Mouse (Mus musculus): ENCODE measurements around the gene Trmt44. TPM values are rescaled to one million over a fixed set of nuclear protein-coding genes. Genes with fewer than 3 reads are reported as not detected.

Gene Trmt44
- polyA plus RNA-seq, 1 experiment from 2014 or later, result 8.2 TPM

GRCm38 (mm10) chr5:35582445-35583220 is 7.8 kb upstream of the Trmt44 start, which contains the start of gene Acox3:
Gene Acox3, plus strand, starts transcription at chr5:35583040.
- DNase-seq (ENCODE audit: low spot score), result peak; percentile 94
- Histone ChIP-seq H3K27ac (peak within 1 kb of the TSS; percentile 85), H3K36me3 (0 out of 2 replicates have a peak, but pooled peaks cover under 1% of the 10 kb centered on the region), H3K4me3 (peak within 1 kb of the TSS; percentile 71), H3K27me3 (ENCODE audit: insufficient read depth, poor library complexity, severe bottlenecking) (no peaks in the 10 kb centered on the region), H3K4me1 (replicated peaks) (peaks cover 15% of the 10 kb centered on the region), H3K9me3 (no peaks in the 10 kb centered on the region)
- WGBS, result under 1% methylated on average over 35 of the region's 35 CpGs

DNA sequence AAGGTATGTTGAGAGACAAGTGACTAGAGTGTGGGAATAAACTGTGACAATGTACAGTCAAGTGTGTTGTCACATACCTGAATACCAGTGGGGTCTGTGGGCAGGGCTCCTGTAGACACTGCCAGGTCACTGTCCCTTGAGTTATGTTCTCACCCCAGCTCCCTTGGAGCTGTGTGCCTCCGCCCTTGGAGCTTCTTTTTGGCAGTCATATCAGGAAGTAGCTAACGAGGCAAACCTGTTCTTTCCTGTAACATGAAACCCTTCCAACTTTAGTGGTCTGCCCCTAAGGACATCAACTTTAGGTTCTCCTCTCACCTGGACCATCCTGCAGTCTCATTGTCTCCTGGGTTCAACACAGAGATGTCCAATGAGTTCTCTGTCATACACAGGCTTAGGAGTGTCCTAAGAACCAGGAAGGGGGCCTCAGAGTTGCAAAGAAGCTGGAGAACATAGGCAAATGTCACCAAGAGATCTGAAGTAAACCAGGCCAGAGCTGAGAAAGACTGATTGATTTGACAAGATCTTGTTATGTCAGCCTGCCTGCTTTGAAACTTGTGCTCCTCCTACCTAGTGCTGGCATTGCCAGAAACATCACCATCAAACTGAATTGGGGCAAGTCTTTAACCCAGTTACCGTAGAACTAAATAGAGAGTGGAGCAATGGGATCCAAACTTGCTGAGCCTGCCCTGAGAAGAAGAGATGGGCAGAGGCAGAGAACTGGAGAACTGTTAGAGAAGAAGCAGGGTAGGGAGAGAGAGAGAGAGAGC is 5.5 kb upstream of the Trmt44 start:
- 55% methylated on average over 3 of the region's 3 CpGs for WGBS
- H3K4me1 ChIP-seq (replicated peaks), result peaks cover 15% of the 10 kb centered on the region
- no peak for DNase-seq (ENCODE audit: low spot score)

DNA sequence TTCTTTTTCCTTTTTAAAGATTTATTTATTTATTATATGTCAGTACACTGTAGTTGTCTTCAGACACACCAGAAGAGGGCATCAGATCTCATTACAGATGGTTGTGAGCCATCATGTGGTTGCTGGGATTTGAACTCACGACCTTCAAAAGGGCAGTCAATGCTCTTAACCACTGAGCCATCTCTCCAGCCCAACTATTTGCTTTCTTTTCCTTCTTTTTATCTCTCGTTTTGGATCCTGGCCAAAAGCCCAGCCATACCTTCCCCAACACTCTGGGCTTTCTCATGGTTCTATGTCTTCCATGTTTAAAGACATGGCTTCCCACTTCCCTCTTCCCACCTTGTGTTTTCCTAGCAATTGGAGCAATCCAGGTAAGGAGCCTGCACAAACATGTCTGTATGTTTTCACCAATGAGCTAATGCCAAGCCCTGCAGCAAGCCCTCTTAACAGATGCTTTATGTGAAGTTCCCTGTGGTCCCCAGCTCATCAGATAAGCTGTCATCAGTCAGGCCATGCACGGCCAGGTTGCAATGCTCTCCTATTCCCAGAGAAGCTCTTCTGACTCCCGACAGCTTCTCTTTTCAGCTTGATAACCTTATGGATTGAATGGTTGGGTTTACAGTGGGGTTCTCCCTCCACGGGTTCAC is 4.5 kb upstream of the Trmt44 start:
- Histone ChIP-seq H3K27ac (no peak overlapping the region), H3K4me1 (replicated peaks) (peaks cover 16% of the 10 kb centered on the region), H3K36me3 (no peaks in the 10 kb centered on the region), H3K4me3 (no peak overlapping the region), H3K27me3 (ENCODE audit: insufficient read depth, poor library complexity, severe bottlenecking) (no peaks in the 10 kb centered on the region), H3K9me3 (no peaks in the 10 kb centered on the region)
- no peak for DNase-seq (ENCODE audit: low spot score)
- WGBS, result 63% methylated on average over 5 of the region's 5 CpGs

More for the DNA sequence above, 5.5 kb upstream of the Trmt44 start:
- Histone ChIP-seq H3K36me3 (no peaks in the 10 kb centered on the region), H3K27me3 (ENCODE audit: insufficient read depth, poor library complexity, severe bottlenecking) (no peaks in the 10 kb centered on the region), H3K27ac (no peak overlapping the region), H3K4me3 (no peak overlapping the region), H3K9me3 (no peaks in the 10 kb centered on the region)

GRCm38 (mm10) chr5:35578411-35578810 is 3.5 kb upstream of the Trmt44 start:
- WGBS, result 80% methylated on average over 2 of the region's 2 CpGs
- H3K4me1 ChIP-seq (replicated peaks), result peaks cover 19% of the 10 kb centered on the region

DNA sequence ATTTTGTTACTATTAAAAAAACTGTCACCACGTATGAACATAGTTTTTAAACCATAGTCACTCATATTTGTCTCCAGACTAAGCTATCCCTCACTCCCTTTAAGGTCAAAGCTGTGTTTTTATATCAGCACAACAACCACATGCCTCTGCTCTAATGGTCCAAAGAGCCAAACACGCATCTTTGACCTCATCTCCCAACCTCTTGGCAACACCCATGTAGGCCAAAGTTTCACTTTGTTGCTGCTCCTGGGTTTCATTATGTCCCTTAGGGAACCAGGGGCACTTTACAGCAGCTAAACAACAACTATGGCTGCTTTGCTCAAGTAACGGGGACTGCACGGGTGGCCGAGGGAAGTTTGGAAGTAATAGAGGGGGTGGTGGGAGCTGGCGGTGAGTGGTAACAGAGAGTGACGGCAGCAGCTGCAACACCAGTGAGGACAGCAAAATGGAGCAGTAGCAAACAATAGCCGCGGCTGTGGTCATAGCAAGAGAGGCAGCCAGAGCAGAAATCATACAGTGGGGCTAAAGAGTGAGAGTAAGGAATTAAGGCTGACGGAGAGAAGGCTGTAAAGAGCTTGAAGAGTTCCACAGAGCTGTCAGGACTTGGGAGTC is 1.6 kb upstream of the Trmt44 start:
- Histone ChIP-seq H3K4me3 (no peak overlapping the region), H3K9me3 (no peaks in the 10 kb centered on the region), H3K36me3 (peaks cover 23% of the 10 kb centered on the region), H3K27ac (no peak overlapping the region), H3K4me1 (replicated peaks) (peaks cover 11% of the 10 kb centered on the region), H3K27me3 (ENCODE audit: insufficient read depth, poor library complexity, severe bottlenecking) (no peaks in the 10 kb centered on the region)
- DNase-seq (ENCODE audit: low spot score), result no peak
- 89% methylated on average over 10 of the region's 10 CpGs for WGBS

More at GRCm38 (mm10) chr5:35578411-35578810, 3.5 kb upstream of the Trmt44 start:
- Histone ChIP-seq H3K9me3 (no peaks in the 10 kb centered on the region), H3K27me3 (ENCODE audit: insufficient read depth, poor library complexity, severe bottlenecking) (no peaks in the 10 kb centered on the region), H3K4me3 (no peak overlapping the region), H3K36me3 (peaks cover 4% of the 10 kb centered on the region), H3K27ac (no peak overlapping the region)
- DNase-seq (ENCODE audit: low spot score), result no peak

- 92% methylated on average over 6 of the region's 6 CpGs for WGBS
- no peaks in the 10 kb centered on the region for H3K27me3 ChIP-seq (ENCODE audit: insufficient read depth, poor library complexity, severe bottlenecking)
- no peak for DNase-seq (ENCODE audit: low spot score)
- H3K9me3 ChIP-seq, result no peaks in the 10 kb centered on the region
- H3K4me1 ChIP-seq (replicated peaks), result peaks cover 11% of the 10 kb centered on the region
- no peak overlapping the region for H3K27ac ChIP-seq
- peaks cover 72% of the 10 kb centered on the region for H3K36me3 ChIP-seq
- H3K4me3 ChIP-seq, result no peak overlapping the region
Measured at GRCm38 (mm10) chr5:35571546-35571945, 3.3 kb downstream of the Trmt44 start.

DNA sequence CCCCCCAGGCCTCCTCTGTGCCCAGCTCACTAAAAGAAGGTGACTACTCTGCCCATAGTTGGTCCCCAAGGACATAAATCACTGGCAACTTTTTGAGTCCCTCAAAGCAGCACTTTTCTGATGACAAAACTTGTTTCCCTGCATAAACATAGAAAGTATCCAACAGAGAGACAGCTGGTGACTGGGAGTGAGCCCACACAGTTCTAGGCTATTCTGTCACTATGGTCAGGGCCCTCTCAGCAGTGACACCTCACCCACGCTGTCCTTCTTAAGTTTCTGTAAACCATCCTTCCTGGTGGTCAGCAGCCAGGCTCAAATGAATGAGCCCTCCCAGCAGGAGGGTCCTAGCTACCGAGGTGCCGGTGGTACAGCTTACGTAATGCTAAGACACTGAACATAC is 8.2 kb downstream of the Trmt44 start:
- peaks cover 100% of the 10 kb centered on the region for H3K36me3 ChIP-seq
- no peaks in the 10 kb centered on the region for H3K9me3 ChIP-seq
- H3K27me3 ChIP-seq (ENCODE audit: insufficient read depth, poor library complexity, severe bottlenecking), result no peaks in the 10 kb centered on the region
- no peak for DNase-seq (ENCODE audit: low spot score)
- 88% methylated on average over 4 of the region's 4 CpGs for WGBS
- H3K27ac ChIP-seq, result no peak overlapping the region
- H3K4me3 ChIP-seq, result no peak overlapping the region
- H3K4me1 ChIP-seq (replicated peaks), result 0 out of 2 replicates have a peak, but pooled peaks cover 6% of the 10 kb centered on the region

GRCm38 (mm10) chr5:35565217-35565616 is 9.7 kb downstream of the Trmt44 start:
- Histone ChIP-seq H3K27me3 (ENCODE audit: insufficient read depth, poor library complexity, severe bottlenecking) (no peaks in the 10 kb centered on the region), H3K4me1 (replicated peaks) (0 out of 2 replicates have a peak, but pooled peaks cover 6% of the 10 kb centered on the region), H3K9me3 (no peaks in the 10 kb centered on the region), H3K36me3 (peaks cover 99% of the 10 kb centered on the region), H3K4me3 (no peak overlapping the region), H3K27ac (no peak overlapping the region)
- DNase-seq (ENCODE audit: low spot score), result no peak
- WGBS, result 91% methylated on average over 9 of the region's 9 CpGs

- 0% methylated on average over 1 of the region's 1 CpGs for WGBS
- DNase-seq (ENCODE audit: low spot score), result peak; percentile 84
Measured at GRCm38 (mm10) chr5:35563449-35563848, 11.4 kb downstream of the Trmt44 start.

GRCm38 (mm10) chr5:35562616-35563015 is 12.3 kb downstream of the Trmt44 start:
- Histone ChIP-seq H3K4me3 (no peak overlapping the region), H3K4me1 (replicated peaks) (peaks cover 11% of the 10 kb centered on the region), H3K27me3 (ENCODE audit: insufficient read depth, poor library complexity, severe bottlenecking) (no peaks in the 10 kb centered on the region), H3K9me3 (no peaks in the 10 kb centered on the region), H3K36me3 (peaks cover 97% of the 10 kb centered on the region), H3K27ac (no peak overlapping the region)
- DNase-seq (ENCODE audit: low spot score), result no peak
- 91% methylated on average over 2 of the region's 2 CpGs for WGBS

More at GRCm38 (mm10) chr5:35563449-35563848, 11.4 kb downstream of the Trmt44 start:
- Histone ChIP-seq H3K4me1 (replicated peaks) (0 out of 2 replicates have a peak, but pooled peaks cover 6% of the 10 kb centered on the region), H3K36me3 (peaks cover 97% of the 10 kb centered on the region), H3K27ac (no peak overlapping the region), H3K9me3 (no peaks in the 10 kb centered on the region), H3K4me3 (no peak overlapping the region), H3K27me3 (ENCODE audit: insufficient read depth, poor library complexity, severe bottlenecking) (no peaks in the 10 kb centered on the region)

DNA sequence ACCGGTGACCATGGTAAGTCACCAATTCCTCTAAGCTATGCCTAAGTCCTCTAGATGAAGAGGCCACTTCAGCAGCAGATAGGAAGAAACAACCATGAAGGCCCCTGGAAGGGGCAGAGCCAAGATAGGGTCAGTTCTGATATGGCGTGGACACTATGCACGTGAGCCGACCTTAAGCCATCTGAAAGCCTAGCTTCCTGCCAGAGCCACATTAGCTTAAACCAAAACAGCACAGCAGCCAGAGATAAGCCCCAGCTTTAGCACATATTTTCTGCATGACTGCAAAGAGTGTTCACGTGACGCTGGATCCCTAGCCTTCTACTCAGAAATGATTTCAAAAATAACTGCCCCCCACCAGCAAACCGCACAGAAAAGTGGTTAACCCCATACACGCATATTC is 15.4 kb downstream of the Trmt44 start:
- Histone ChIP-seq H3K27ac (no peak overlapping the region), H3K27me3 (ENCODE audit: insufficient read depth, poor library complexity, severe bottlenecking) (no peaks in the 10 kb centered on the region), H3K4me1 (replicated peaks) (peaks cover 12% of the 10 kb centered on the region), H3K4me3 (no peak overlapping the region), H3K9me3 (no peaks in the 10 kb centered on the region), H3K36me3 (peaks cover 96% of the 10 kb centered on the region)
- no peak for DNase-seq (ENCODE audit: low spot score)
- 94% methylated on average over 8 of the region's 8 CpGs for WGBS

DNA sequence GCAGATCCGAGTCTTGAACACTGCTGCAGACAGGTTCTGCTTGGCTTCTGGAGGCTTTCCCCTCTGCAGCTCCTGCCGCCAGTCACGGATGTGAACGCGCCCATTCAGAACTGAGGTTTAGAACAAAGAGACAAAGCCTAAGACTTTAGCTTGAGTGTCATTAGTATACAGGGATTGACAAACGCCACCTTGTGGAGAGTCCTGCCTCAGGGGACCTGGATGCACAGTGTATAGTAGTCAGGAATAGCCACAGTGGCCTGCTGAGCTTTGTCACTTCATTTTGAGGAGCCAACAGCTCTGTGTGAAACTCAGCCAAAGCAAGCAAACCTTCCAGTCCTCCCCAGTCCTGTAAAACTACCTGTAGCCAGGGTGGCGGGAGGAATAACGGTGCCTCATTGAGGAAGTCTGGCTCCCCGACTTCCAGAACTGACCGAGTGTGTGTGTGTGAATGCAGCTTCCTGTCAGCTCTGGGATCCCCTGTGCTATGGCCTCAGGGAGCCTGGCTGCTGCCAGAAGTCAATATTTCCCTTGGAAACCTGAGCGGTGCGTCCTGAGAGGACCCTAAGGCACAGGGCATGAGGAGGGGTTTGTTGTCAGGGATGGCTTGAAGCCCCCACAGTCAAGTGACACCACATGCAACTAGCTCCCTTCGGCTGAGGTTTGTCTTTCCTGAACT is 16.8 kb downstream of the Trmt44 start:
- Histone ChIP-seq H3K9me3 (no peaks in the 10 kb centered on the region), H3K27ac (peak overlapping the region; percentile 1; the same call in 1 of the 2 replicates), H3K4me1 (replicated peaks) (peaks cover 6% of the 10 kb centered on the region), H3K36me3 (peaks cover 90% of the 10 kb centered on the region), H3K4me3 (no peak overlapping the region), H3K27me3 (ENCODE audit: insufficient read depth, poor library complexity, severe bottlenecking) (no peaks in the 10 kb centered on the region)
- 68% methylated on average over 13 of the region's 13 CpGs for WGBS
- DNase-seq (ENCODE audit: low spot score), result peak; percentile 23
